In the genomic region with DNA sequence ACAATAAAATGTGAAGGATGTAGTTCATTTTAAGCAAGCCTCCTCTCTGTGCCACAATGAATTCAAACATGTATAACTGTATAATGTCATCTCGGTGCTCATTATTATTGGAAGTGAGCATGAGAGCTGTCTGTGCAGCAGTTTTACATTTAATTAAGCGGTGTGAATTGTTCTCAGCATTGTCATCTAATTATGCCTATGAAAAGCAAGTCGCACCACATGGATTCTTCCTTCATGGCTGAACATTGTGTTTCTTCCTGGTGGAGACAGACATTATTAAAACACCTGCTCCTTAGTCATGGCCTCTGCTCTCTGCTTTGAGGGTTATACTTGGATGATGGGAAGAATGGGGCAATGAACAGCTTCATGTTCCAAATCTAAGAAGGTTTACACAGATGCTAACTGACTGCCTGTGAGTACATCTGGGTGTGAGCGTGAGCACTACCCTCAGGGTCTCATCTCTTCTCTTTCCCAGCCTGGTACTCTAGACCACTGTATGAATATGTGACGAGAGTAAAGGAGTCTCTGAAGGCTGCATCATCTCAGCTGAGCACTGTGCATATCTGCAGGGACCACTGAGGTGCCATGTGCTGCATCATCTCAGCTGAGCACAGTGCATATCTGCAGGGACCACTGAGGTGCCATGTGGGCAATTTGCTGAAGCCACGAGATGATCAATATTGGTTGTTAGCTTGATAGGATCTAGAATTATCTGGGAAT, we compare ENCODE assay signal across 20 mouse cellular contexts.
DNase-seq lines count a peak whose midpoint lies in the region; ATAC-seq lines count a peak whose summit lies in the region.
"Had no signal": no experiment of that assay in that cellular context is flagged by ENCODE, and none has a peak within 500 bp of the region (broad histone marks: within the 10 kb centered on the region; RNA-seq: fewer than 3 reads in every experiment).

No protein-coding gene starts in this region.

- H3K27me3 ChIP-seq in megakaryocyte, embryonic 14.5 days (replicated peaks) = no peaks in the 10 kb centered on the region
- no peaks in the 10 kb centered on the region for H3K27me3 ChIP-seq in hindbrain, embryonic 12.5 days
- no peaks in the 10 kb centered on the region for H3K27me3 ChIP-seq in neural tube, embryonic 13.5 days
- H3K27me3 ChIP-seq: limb, embryonic 13.5 days had no signal

- H3K4me1 ChIP-seq in megakaryocyte, embryonic 14.5 days = no peaks in the 10 kb centered on the region
- no peaks in the 10 kb centered on the region for H3K4me1 ChIP-seq in hindbrain, embryonic 12.5 days
- 0 out of 2 replicates have a peak, but pooled peaks cover 3% of the 10 kb centered on the region for H3K4me1 ChIP-seq in neural tube, embryonic 13.5 days (replicated peaks)
- H3K4me1 ChIP-seq: limb, embryonic 13.5 days had no signal

- ATAC-seq in megakaryocyte, adult 5-6 weeks (ENCODE audit: poor library complexity, severe bottlenecking) = no peak
- ATAC-seq in hindbrain, embryonic 12.5 days (ENCODE audit: low FRiP score) = peak; percentile 54; the same call in 1 of the 2 replicates
- ATAC-seq in neural tube, embryonic 13.5 days (ENCODE audit: low read depth) = peak; percentile 71

- H3K4me3 ChIP-seq in megakaryocyte, embryonic 14.5 days (replicated peaks) = peak overlapping the region; percentile 66
- no peak overlapping the region for H3K4me3 ChIP-seq in hindbrain, embryonic 12.5 days
- no peak overlapping the region for H3K4me3 ChIP-seq in neural tube, embryonic 13.5 days
- H3K4me3 ChIP-seq: gastrocnemius, adult 2 months; limb, embryonic 13.5 days had no signal

- H3K27ac ChIP-seq in hindbrain, embryonic 12.5 days = no peak overlapping the region
- H3K27ac ChIP-seq in neural tube, embryonic 13.5 days (replicated peaks) = peak overlapping the region; percentile 4
- H3K27ac ChIP-seq: gastrocnemius, adult 2 months; limb, embryonic 13.5 days; liver, embryonic 14.5 days; macrophage had no signal

- H3K36me3 ChIP-seq in megakaryocyte, embryonic 14.5 days (replicated peaks; ENCODE audit: low read length) = no peaks in the 10 kb centered on the region
- H3K36me3 ChIP-seq in hindbrain, embryonic 12.5 days = no peaks in the 10 kb centered on the region
- no peaks in the 10 kb centered on the region for H3K36me3 ChIP-seq in neural tube, embryonic 13.5 days
- H3K36me3 ChIP-seq: limb, embryonic 13.5 days had no signal

- peaks cover 10% of the 10 kb centered on the region for H3K9me3 ChIP-seq in megakaryocyte, embryonic 14.5 days
- no peaks in the 10 kb centered on the region for H3K9me3 ChIP-seq in hindbrain, embryonic 12.5 days (replicated peaks)
- H3K9me3 ChIP-seq in neural tube, embryonic 13.5 days = no peaks in the 10 kb centered on the region
- H3K9me3 ChIP-seq: limb, embryonic 13.5 days had no signal

- H3K9ac ChIP-seq in hindbrain, embryonic 12.5 days = no peak overlapping the region
- H3K9ac ChIP-seq in neural tube, embryonic 13.5 days = no peak overlapping the region
- H3K9ac ChIP-seq: limb, embryonic 13.5 days; liver, embryonic 14.5 days had no signal

- WGBS in hindbrain, embryonic 12.5 days = 80% methylated on average over 6 of the region's 6 CpGs
- WGBS in neural tube, embryonic 13.5 days = 57% methylated on average over 6 of the region's 6 CpGs

- no peak overlapping the region for H3K4me2 ChIP-seq in hindbrain, embryonic 12.5 days (replicated peaks)
- no peak overlapping the region for H3K4me2 ChIP-seq in neural tube, embryonic 13.5 days
- H3K4me2 ChIP-seq: heart, embryonic 11.5 days; limb, embryonic 13.5 days had no signal

- peak; percentile 7 for DNase-seq in brain, adult 2 months (ENCODE audit: low read depth, low spot score)
- DNase-seq in embryo, embryonic 9.5 days (ENCODE audit: extremely low spot score) = no peak
- DNase-seq in urinary bladder, postnatal 10 days (ENCODE audit: low spot score) = no peak
- DNase-seq in cerebellum, adult 9-11 months = no peak
- DNase-seq: B cell, adult 2 months; cerebellum, postnatal 25 days; gastrocnemius, adult 2 months; heart, postnatal 10 days; kidney, adult 18-20 months; kidney, postnatal 10 days; right cerebral cortex, postnatal 4 days; thymus, postnatal 14 days had no signal
